Mouse (Mus musculus) erythroblast, embryonic 14.5 days (primary cell): Measurements from ENCODE around the gene Ino80.

ENCODE experiments used
- GATA1 ChIP-seq: IDR thresholded peaks from 2 replicates; pipeline ENCODE4 v1.6.1; 2012; ENCODE audit warnings: low read length, inconsistent platforms, mixed read lengths
- TAL1 ChIP-seq: IDR thresholded peaks from 3 replicates; pipeline ENCODE4 v1.6.1; 2012; ENCODE audit warnings: low read length, inconsistent platforms, mixed read lengths

- no peak for TF ChIP-seq GATA1
- TF ChIP-seq TAL1 = no peak
Observed at GRCm38 (mm10) chr2:119408278-119408677, 69.2 kb downstream of the Ino80 start.
